Mouse (Mus musculus) lung, adult 2 months (tissue): Measurements from ENCODE around the gene Trim9.
A peak's percentile ranks its signal among the peaks of the same experiment; 100 is the strongest.

Source experiments
- CTCF ChIP-seq: fragments of 200-500 bp; IDR thresholded peaks from 2 replicates; pipeline ENCODE4 v1.5.1; 2011; ENCODE audit warnings: mild to moderate bottlenecking, low read length, control low read depth; ENCODE audit not compliant: insufficient read depth
- POLR2A ChIP-seq: fragments of 200-500 bp; IDR thresholded peaks from 2 replicates; pipeline ENCODE4 v1.6.1; 2011; ENCODE audit warnings: low read depth, mild to moderate bottlenecking, control low read depth, low read length, borderline replicate concordance; ENCODE audit errors: extremely low read depth

DNA sequence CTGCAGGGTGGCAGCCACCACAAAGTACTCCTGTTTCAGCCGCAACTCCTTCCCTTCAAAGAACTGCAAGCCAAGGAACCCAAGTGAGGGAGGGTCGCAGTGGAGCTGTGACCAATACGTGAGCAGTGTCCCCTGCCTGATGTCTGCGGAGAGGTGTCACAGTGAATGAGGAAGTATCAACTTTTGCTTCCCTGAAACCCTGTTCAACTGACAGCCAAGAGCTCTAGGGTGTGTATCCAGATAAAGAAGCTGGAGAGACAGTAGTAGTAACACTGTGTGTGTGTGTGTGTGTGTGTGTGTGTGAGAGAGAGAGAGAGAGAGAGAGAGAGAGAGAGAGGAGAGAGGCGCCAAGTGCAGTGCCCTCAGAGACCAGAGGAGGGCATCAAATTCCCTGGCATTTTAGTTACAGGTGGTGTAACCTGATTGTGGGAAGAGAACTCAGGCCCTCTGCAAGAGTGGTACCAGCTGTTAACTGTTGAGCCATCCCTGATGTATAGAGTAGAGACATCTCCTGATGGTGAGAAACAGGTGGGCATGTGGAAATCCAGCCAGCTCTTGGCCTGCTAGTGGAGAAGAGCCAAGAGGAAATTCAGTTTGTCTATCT lies 145.4 kb downstream of the Trim9 start:
- peak; percentile 11; the same call in 1 of the 2 replicates for TF ChIP-seq CTCF
- TF ChIP-seq POLR2A = no peak
